Mouse (Mus musculus) c-Kit-positive CD71-negative TER-119-negative erythroid progenitor cells, embryonic 14.5 days (primary cell): Measurements from ENCODE around the gene Eda.

Experiments
- DNase-seq: peaks from one replicate; pipeline ENCODE4 v3.0.0-alpha.2; 2013; ENCODE audit warnings: low read depth

Eda gene

GRCm38 (mm10) chrX:99975250-99975984 lies at the start of gene Eda:
Gene Eda, plus strand, starts transcription at chrX:99975606.
- peak; percentile 47 for DNase-seq

DNA sequence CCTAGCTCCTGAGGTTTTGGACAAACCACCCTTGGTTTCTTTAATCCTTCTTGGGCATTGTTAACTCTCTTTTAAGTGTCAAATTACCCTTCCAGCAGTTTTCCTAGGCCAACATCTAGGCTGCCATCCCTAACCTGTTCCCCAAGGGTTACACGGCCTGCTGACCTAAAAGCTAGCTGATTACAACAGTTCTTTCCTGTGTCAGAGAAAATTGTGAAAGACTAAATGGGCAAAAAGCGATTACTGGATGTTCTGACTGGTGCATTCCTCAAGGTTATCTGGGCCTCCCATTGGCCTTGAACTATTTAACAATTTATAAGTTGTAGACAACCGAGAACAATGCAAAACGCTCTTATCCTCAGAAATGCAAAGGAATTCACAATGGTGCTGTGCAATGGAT lies 14.4 kb upstream of the Eda start:
- DNase-seq: no peak

GRCm38 (mm10) chrX:99970111-99970510 lies 5.3 kb upstream of the Eda start:
- DNase-seq: no peak

- no peak for DNase-seq
These were observed 1.0 kb upstream of the Eda start for GRCm38 (mm10) chrX:99974381-99974780.

GRCm38 (mm10) chrX:99974803-99975202 lies 603 bp upstream of the Eda start:
- DNase-seq: no peak

DNA sequence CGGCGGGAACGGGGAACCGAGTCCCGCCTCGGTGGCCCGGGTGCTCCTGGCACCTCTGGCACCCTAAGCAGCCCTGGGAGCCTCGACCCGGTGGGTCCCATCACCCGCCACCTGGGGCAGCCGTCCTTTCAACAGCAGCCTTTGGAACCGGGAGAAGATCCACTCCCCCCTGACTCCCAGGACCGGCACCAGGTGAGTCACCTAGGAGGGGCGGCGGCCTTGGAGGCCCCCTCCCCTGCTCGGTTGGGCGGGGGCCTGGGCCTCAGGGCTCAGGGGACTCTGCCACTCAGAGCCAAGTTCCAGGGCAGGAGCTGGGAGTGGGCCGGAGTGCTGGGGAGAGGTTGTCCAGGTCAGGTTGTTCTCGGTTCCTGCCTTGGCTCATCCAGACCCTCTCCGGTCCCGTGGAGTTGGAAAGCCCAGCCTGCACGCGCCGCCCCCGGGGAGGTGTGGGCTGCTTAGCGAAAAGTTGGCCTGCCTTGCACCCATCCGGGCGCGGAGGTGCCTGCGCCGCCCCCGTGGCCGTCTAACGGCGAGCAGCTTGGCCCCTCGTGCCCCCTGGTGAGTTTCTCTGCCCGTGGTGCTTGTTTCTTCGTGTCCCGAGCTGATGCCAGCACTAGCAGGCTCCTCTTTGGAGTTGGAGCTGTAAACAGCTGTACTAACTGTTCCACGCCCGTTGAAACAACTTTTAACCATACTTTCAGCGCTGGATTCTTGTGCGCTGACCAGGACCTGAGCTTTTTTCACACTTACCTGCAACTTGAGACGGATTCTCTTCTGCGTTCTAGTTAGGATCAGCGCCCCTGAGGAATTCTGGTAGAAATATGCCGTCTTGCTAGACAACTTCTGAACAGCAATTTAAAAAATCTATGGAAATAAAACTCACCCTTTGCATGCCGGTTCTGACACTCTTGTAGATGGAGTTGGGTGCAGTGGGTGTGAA lies 849 bp downstream of the Eda start:
- no peak for DNase-seq

GRCm38 (mm10) chrX:99978354-99978753 lies 2.9 kb downstream of the Eda start:
- DNase-seq: no peak

GRCm38 (mm10) chrX:99993434-99993833 lies 18.0 kb downstream of the Eda start:
- DNase-seq: no peak

DNA sequence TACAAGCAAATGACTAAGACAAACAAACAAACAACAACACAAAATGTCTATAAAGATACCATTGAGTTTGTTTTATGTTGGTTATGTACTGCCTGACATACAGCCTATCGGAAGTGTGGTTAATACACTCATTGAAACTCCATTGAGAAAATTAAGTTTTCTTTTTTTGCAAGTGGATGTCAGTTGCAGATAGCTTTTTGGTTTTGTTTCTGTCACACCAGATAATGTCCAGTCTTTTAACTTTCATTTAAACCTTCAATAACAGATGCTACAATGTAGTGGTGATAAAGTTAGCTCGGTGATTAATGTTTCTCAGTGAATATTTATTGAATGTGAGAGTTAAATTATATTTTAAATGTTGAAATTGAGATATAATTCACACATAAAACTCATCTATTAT lies 23.9 kb downstream of the Eda start:
- DNase-seq: no peak

GRCm38 (mm10) chrX:100118362-100118761 lies 143.0 kb downstream of the Eda start:
- DNase-seq: no peak

DNA sequence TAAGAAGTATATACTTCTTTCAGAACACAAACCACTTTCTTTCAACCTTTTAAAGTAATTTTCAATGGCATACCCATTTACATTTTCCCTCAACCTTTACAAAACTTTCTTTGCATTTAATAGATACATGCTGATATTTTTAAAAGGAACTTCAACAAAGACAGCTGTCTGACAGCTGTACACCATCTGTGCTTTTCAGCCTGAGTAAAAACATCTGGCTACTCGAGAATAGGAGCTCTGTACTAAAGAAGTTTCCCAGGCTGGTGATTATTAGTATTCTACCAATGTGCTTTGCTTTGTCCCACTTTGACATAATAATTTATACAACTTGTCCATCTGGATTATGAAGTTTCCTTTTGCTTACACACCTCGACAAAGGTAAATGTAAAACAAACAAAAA lies 219.9 kb downstream of the Eda start:
- no peak for DNase-seq

DNA sequence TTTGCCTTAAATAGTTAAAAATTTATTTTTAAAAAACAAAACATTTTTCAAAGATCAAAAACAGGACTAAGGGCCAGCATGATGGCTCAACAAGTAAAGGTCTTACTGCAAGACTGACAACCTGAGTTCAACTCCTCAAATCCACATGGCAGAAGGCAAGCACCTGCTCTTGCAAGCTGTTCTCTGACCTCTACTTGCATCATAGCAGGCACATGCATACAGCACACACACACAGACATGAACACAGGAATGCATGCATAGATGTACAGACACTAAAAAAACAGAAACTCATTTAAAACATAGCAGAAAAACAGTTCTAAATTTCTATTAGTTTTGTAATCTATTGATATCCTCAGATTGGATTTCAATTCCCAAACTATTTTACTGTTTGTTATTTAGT lies 338.2 kb downstream of the Eda start:
- DNase-seq: no peak

DNA sequence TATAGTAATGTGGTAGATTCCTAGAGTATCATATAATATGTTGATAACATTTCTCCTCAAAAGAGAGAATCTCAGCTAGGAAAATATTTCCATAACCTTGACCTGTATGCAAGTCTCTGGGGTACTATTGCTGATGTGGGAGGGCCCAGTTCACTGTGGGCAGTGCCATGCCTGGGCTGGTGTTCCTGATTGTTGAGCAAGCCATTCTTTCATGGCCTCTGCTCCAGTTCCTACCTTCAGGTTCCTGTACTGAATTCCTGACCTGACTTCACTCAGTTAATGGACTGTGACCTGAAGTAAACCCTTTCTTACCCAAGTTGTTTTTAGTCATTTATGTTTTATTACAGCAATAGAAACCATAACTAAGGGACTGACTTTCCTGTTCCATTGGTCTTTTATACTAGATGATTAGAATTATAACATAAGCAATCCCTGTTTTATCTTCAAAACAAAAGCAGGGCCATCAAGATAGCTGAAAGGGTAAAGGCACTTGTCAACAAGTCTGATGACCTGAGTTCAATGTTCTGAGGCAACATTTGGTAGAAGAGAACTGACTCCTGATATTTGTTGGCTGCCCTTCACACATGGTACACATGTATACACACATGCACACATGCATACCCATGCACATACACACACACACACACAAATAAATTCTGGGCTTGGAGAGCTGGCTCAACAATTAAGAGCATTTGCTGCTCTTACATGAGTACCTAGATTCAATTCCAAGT lies 338.9 kb downstream of the Eda start:
- no peak for DNase-seq

DNA sequence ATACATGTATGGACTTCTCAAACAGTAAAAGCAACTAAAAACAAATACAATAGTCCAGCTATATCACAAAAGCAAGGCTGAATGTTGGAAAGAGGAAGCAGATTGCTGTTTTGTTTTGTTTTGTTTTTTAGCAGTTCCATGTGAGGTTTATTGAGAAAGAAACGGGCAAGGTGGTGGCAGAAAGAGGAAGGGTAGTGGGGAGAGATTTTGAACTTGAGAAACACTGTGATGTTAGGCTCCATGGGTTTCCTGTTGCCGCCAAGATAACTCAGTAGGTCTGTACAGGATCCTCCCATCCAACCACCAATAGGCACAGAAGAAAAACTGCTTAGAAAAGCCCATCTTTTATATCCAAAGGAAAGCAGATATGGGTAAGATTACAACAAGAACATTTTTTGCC lies 365.3 kb downstream of the Eda start:
- no peak for DNase-seq

- DNase-seq: no peak
These were observed 369.0 kb downstream of the Eda start for GRCm38 (mm10) chrX:100344433-100344832.

DNA sequence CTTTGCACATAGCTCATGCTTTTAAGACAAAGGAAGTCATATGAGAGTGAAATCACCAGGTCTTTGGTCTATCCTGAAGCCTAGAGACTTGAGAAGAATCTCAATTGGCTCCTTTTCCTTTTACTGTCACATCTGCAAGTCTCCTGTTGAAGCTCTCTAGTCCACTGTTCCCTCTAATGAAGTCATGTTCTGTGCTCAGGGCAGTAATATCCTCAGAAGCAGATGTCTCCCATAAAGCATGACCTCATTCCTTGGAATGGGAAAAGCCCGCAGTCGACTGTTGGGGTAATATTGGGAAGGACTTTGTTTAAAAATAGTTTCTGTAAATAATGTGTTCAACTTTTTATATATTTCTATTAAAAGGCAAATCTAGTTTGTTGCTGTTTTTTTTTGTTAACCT lies 381.6 kb downstream of the Eda start:
- DNase-seq: no peak

GRCm38 (mm10) chrX:100389887-100390286 lies 414.5 kb downstream of the Eda start:
- no peak for DNase-seq

- DNase-seq: no peak
These were observed 416.9 kb downstream of the Eda start for GRCm38 (mm10) chrX:100392304-100392703.

DNA sequence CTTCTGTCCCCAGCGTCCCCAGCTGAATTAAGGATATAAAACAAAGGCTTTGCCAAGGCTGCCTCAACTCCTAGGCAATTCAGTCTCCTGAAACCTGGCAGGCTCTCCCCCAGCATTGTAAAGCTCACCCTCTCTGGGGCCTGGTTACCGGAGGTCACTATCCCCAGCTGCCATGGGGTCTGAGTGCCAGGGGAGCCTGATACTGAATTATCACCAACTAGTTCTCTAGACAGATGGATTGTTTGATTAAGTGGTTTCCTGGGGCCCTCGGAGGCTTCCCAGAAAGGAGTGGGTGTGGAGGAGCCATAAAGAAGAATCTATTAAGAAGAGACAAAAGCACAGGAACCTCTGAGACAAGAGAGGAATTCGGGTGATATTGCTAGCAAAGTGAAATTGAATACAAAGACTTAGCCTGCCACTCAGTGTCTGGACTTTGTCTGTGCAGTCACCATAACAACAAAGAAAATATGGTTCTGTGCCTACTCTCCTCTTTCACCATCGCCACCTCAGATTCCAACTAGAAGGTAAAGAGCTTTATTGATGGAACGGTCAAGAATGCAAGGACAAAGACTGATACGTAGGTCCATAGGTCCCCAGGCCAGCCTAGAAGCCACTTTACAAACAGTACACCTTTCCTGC lies 418.9 kb downstream of the Eda start:
- no peak for DNase-seq

DNA sequence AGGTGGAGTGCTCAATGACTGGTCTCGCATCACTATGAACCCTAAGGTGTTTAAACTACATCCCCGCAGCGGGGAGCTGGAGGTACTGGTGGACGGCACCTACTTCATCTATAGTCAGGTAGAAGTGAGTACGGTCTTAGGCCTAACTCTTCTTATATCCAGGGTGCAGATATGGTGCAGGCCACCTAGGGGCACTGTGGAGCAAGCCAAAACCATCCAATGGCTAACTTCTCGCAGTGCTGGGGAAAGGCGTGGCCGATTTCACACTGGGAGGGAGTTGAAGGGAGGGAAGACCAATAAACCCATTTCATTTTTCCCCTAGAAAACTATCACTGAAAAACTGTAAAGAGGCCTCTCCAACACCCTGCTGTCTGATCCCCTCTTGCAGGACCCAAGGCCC lies 419.6 kb downstream of the Eda start:
- no peak for DNase-seq

DNA sequence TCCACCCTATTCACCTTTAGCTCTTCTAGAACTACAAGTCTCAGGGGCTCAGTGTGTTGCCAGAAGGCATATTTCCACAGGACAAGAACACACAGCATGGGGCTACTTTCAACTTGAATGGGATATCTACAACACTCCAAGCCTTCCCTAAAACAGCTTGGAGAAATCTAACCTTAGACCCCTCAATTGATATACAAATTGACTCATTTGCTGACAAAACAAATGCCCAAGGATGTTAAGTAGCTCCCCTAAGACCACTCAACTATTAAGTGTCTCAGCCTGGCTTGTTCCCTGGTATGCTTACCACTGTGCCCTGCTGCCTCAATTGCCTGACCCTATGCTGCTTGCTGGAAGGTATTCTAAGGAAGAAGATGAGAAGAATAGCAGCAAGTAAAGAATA lies 425.5 kb downstream of the Eda start:
- no peak for DNase-seq

GRCm38 (mm10) chrX:100401657-100402056 lies 426.3 kb downstream of the Eda start:
- DNase-seq: no peak
